Mouse (Mus musculus): ENCODE measurements around the gene Eci3. TPM values are rescaled to one million over a fixed set of nuclear protein-coding genes. Genes with fewer than 3 reads are reported as not detected.

The Eci3 gene
- not detected for polyA plus RNA-seq (2012; fragmentation: generic; extraction: Trizol)

GRCm38 (mm10) chr13:34963511-34964397, at the start of gene Eci3:
TSS of gene Eci3 (minus strand) at chr13:34963810.
- H3ac ChIP-seq (ENCODE audit: control insufficient read depth, insufficient read length), result no peak within 1 kb of the TSS
- TF ChIP-seq SRF (IDR thresholded peaks at IDR 0.05; ENCODE audit: control insufficient read depth, insufficient read length, low read depth) (no peak), E2F4 (IDR thresholded peaks at IDR 0.05; ENCODE audit: insufficient read depth) (no peak), TCF12 (IDR thresholded peaks at IDR 0.05; ENCODE audit: insufficient read depth, poor library complexity, severe bottlenecking) (no peak), POLR2A (IDR thresholded peaks at IDR 0.05; ENCODE audit: insufficient read length, low read depth) (no peak), REST (IDR thresholded peaks at IDR 0.05; ENCODE audit: insufficient read depth, insufficient read length) (no peak), CEBPB (IDR thresholded peaks at IDR 0.05; ENCODE audit: insufficient read depth, poor library complexity, severe bottlenecking) (no peak), MYOD1 (IDR thresholded peaks at IDR 0.05; ENCODE audit: control insufficient read depth in 1 of 3, insufficient read length in 2 of 3, low read depth in 2 of 3) (no peak), POLR2AphosphoS2 (IDR thresholded peaks at IDR 0.05; ENCODE audit: insufficient read length, low read depth) (no peak), TCF3 (IDR thresholded peaks at IDR 0.05; ENCODE audit: insufficient read length, low read depth) (no peak), MYOG (IDR thresholded peaks at IDR 0.05; ENCODE audit: control insufficient read depth in 1 of 3, insufficient read depth in 1 of 3, insufficient read length in 2 of 3, low read depth in 2 of 3) (no peak), MAX (IDR thresholded peaks at IDR 0.05; ENCODE audit: low read depth) (no peak), USF1 (IDR thresholded peaks at IDR 0.05; ENCODE audit: low read depth) (no peak)
- no peak within 1 kb of the TSS for H3K4me3 ChIP-seq
- H3K4me2 ChIP-seq (ENCODE audit: low read depth), result peak within 1 kb of the TSS; percentile 12
- H3K79me2 ChIP-seq (ENCODE audit: control insufficient read depth, insufficient read depth), result no peaks in the 10 kb centered on the region
- H3K36me3 ChIP-seq (ENCODE audit: control insufficient read depth, insufficient read depth), result no peaks in the 10 kb centered on the region
- H3K27me3 ChIP-seq (ENCODE audit: control insufficient read depth, insufficient read depth, insufficient read length), result no peaks in the 10 kb centered on the region

DNA sequence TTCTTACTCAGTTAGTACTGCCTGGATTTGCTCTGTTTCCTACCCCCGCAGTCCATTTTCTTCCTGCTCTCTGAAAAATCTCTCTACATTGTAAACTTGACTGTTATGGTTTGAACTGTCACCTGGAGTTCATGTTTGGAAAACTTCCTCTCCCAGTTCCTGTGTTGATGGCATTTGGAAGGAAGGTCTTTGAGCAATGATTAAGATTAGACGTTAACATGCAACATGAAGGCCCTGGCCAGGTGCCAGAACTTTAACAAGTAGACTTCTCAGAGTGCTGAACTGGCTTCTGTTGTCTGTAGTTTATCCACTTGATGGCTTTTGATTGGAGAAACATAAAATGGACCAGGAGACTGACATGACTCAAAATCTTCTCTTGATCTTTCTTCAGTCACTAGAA, 32.3 kb upstream of the Eci3 start:
- no peak overlapping the region for H3K4me2 ChIP-seq (ENCODE audit: low read depth)
- no peaks in the 10 kb centered on the region for H3K79me2 ChIP-seq (ENCODE audit: control insufficient read depth, insufficient read depth)
- H3K36me3 ChIP-seq (ENCODE audit: control insufficient read depth, insufficient read depth), result no peaks in the 10 kb centered on the region
- H3K27me3 ChIP-seq (ENCODE audit: control insufficient read depth, insufficient read depth, insufficient read length), result no peaks in the 10 kb centered on the region
- no peak overlapping the region for H3K4me3 ChIP-seq
- TF ChIP-seq POLR2AphosphoS2 (IDR thresholded peaks at IDR 0.05; ENCODE audit: insufficient read length, low read depth), result no peak
- no peak for TF ChIP-seq TCF3 (IDR thresholded peaks at IDR 0.05; ENCODE audit: insufficient read length, low read depth)
- TF ChIP-seq MYOD1 (IDR thresholded peaks at IDR 0.05; ENCODE audit: control insufficient read depth in 1 of 3, insufficient read length in 2 of 3, low read depth in 2 of 3), result no peak
- no peak for TF ChIP-seq USF1 (IDR thresholded peaks at IDR 0.05; ENCODE audit: low read depth)
- TF ChIP-seq CEBPB (IDR thresholded peaks at IDR 0.05; ENCODE audit: insufficient read depth, poor library complexity, severe bottlenecking), result no peak
- no peak for TF ChIP-seq MAX (IDR thresholded peaks at IDR 0.05; ENCODE audit: low read depth)
- no peak for TF ChIP-seq MYOG (IDR thresholded peaks at IDR 0.05; ENCODE audit: control insufficient read depth in 1 of 3, insufficient read depth in 1 of 3, insufficient read length in 2 of 3, low read depth in 2 of 3)
- no peak for TF ChIP-seq POLR2A (IDR thresholded peaks at IDR 0.05; ENCODE audit: insufficient read length, low read depth)
- no peak for TF ChIP-seq SRF (IDR thresholded peaks at IDR 0.05; ENCODE audit: control insufficient read depth, insufficient read length, low read depth)
- TF ChIP-seq REST (IDR thresholded peaks at IDR 0.05; ENCODE audit: insufficient read depth, insufficient read length), result no peak
- no peak for TF ChIP-seq TCF12 (IDR thresholded peaks at IDR 0.05; ENCODE audit: insufficient read depth, poor library complexity, severe bottlenecking)
- TF ChIP-seq E2F4 (IDR thresholded peaks at IDR 0.05; ENCODE audit: insufficient read depth), result no peak
- H3ac ChIP-seq (ENCODE audit: control insufficient read depth, insufficient read length), result no peak overlapping the region

- Histone ChIP-seq H3K27me3 (ENCODE audit: control insufficient read depth, insufficient read depth, insufficient read length) (no peaks in the 10 kb centered on the region), H3K36me3 (ENCODE audit: control insufficient read depth, insufficient read depth) (no peaks in the 10 kb centered on the region), H3K4me2 (ENCODE audit: low read depth) (peak overlapping the region; percentile 89), H3K79me2 (ENCODE audit: control insufficient read depth, insufficient read depth) (no peaks in the 10 kb centered on the region), H3ac (ENCODE audit: control insufficient read depth, insufficient read length) (no peak overlapping the region), H3K4me3 (peak overlapping the region; percentile 67)
- no peak for TF ChIP-seq E2F4 (IDR thresholded peaks at IDR 0.05; ENCODE audit: insufficient read depth)
- no peak for TF ChIP-seq SRF (IDR thresholded peaks at IDR 0.05; ENCODE audit: control insufficient read depth, insufficient read length, low read depth)
- TF ChIP-seq TCF3 (IDR thresholded peaks at IDR 0.05; ENCODE audit: insufficient read length, low read depth), result no peak
- no peak for TF ChIP-seq MYOG (IDR thresholded peaks at IDR 0.05; ENCODE audit: control insufficient read depth in 1 of 3, insufficient read depth in 1 of 3, insufficient read length in 2 of 3, low read depth in 2 of 3)
- peak; percentile 68 for TF ChIP-seq POLR2AphosphoS2 (IDR thresholded peaks at IDR 0.05; ENCODE audit: insufficient read length, low read depth)
- TF ChIP-seq POLR2A (IDR thresholded peaks at IDR 0.05; ENCODE audit: insufficient read length, low read depth), result peak; percentile 87
- no peak for TF ChIP-seq MAX (IDR thresholded peaks at IDR 0.05; ENCODE audit: low read depth)
- no peak for TF ChIP-seq USF1 (IDR thresholded peaks at IDR 0.05; ENCODE audit: low read depth)
- TF ChIP-seq REST (IDR thresholded peaks at IDR 0.05; ENCODE audit: insufficient read depth, insufficient read length), result no peak
- TF ChIP-seq CEBPB (IDR thresholded peaks at IDR 0.05; ENCODE audit: insufficient read depth, poor library complexity, severe bottlenecking), result no peak
- TF ChIP-seq MYOD1 (IDR thresholded peaks at IDR 0.05; ENCODE audit: control insufficient read depth in 1 of 3, insufficient read length in 2 of 3, low read depth in 2 of 3), result no peak
- no peak for TF ChIP-seq TCF12 (IDR thresholded peaks at IDR 0.05; ENCODE audit: insufficient read depth, poor library complexity, severe bottlenecking)
Measured at GRCm38 (mm10) chr13:34993983-34994811, 30.6 kb upstream of the Eci3 start.

DNA sequence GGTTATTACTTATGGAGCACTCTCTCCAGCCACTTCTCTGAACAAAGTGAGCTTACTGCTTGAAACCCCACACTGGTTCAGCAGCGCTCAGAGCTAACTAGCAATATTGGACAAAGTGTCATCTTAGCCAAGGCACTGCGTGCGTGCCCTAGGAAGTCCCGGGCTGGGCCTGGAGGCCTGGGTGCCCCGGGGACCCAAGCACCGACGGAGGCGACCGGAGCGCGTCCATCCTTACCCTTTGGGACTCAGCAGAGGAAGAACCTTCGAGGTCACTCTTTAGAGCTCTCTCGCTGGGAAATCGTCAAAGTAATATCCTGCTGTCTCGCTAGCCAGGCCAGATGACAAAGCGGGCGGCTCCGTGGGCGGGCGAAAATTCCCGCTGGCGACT, 30.0 kb upstream of the Eci3 start:
- TF ChIP-seq MYOG (IDR thresholded peaks at IDR 0.05; ENCODE audit: control insufficient read depth in 1 of 3, insufficient read depth in 1 of 3, insufficient read length in 2 of 3, low read depth in 2 of 3), result no peak
- no peak for TF ChIP-seq POLR2A (IDR thresholded peaks at IDR 0.05; ENCODE audit: insufficient read length, low read depth)
- no peak for TF ChIP-seq TCF12 (IDR thresholded peaks at IDR 0.05; ENCODE audit: insufficient read depth, poor library complexity, severe bottlenecking)
- TF ChIP-seq USF1 (IDR thresholded peaks at IDR 0.05; ENCODE audit: low read depth), result no peak
- TF ChIP-seq E2F4 (IDR thresholded peaks at IDR 0.05; ENCODE audit: insufficient read depth), result no peak
- no peak for TF ChIP-seq REST (IDR thresholded peaks at IDR 0.05; ENCODE audit: insufficient read depth, insufficient read length)
- TF ChIP-seq POLR2AphosphoS2 (IDR thresholded peaks at IDR 0.05; ENCODE audit: insufficient read length, low read depth), result no peak
- no peak for TF ChIP-seq MYOD1 (IDR thresholded peaks at IDR 0.05; ENCODE audit: control insufficient read depth in 1 of 3, insufficient read length in 2 of 3, low read depth in 2 of 3)
- no peak for TF ChIP-seq SRF (IDR thresholded peaks at IDR 0.05; ENCODE audit: control insufficient read depth, insufficient read length, low read depth)
- TF ChIP-seq CEBPB (IDR thresholded peaks at IDR 0.05; ENCODE audit: insufficient read depth, poor library complexity, severe bottlenecking), result no peak
- TF ChIP-seq MAX (IDR thresholded peaks at IDR 0.05; ENCODE audit: low read depth), result no peak
- no peak for TF ChIP-seq TCF3 (IDR thresholded peaks at IDR 0.05; ENCODE audit: insufficient read length, low read depth)
- Histone ChIP-seq H3K4me3 (peak overlapping the region; percentile 67), H3ac (ENCODE audit: control insufficient read depth, insufficient read length) (no peak overlapping the region), H3K27me3 (ENCODE audit: control insufficient read depth, insufficient read depth, insufficient read length) (no peaks in the 10 kb centered on the region), H3K4me2 (ENCODE audit: low read depth) (peak overlapping the region; percentile 89), H3K79me2 (ENCODE audit: control insufficient read depth, insufficient read depth) (no peaks in the 10 kb centered on the region), H3K36me3 (ENCODE audit: control insufficient read depth, insufficient read depth) (peaks cover under 1% of the 10 kb centered on the region)

Data from myocyte (in vitro differentiated cells).